Mouse (Mus musculus): Measurements from ENCODE around the gene Trappc1. TPM values are rescaled to one million over a fixed set of nuclear protein-coding genes. Genes with fewer than 3 reads are reported as not detected.
"Not testable (repeated sequence)": the region's sequence is repeated elsewhere in the genome, so short reads cannot be mapped to it uniquely, and the experiment has no call there.

Trappc1 gene
- polyA plus RNA-seq, 1 experiment from 2014 or later: 162 TPM

DNA sequence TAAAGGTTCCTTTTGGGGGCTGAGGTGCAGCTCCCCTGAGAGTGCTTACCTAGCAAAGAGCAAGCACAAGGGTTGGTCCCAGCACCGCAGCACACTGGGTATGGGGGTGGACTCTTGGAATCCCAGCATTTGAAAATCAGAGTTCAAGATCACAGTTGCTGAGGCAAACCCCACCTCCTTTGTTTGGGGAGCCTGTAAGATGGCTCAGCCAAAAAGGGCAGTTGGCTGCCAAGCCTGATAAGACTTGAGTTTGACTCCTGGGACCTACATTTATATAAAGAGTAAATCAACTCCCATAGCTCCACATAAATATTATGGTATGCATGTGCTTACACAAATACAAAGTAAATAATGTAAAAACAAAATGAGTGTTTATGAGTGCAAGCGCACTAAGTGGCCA lies 17.7 kb upstream of the Trappc1 start:
- ATAC-seq: no peak
- H3K9me3 ChIP-seq (ENCODE audit: control insufficient read depth, low read length): no peaks in the 10 kb centered on the region
- no peak overlapping the region for H3K27ac ChIP-seq (ENCODE audit: low read length)
- no peak overlapping the region for H3K9ac ChIP-seq (replicated peaks; ENCODE audit: low read depth, low read length)
- no peaks in the 10 kb centered on the region for H3K27me3 ChIP-seq (replicated peaks; ENCODE audit: control insufficient read depth, insufficient read depth, low read length)
- no peaks in the 10 kb centered on the region for H3K4me1 ChIP-seq (replicated peaks; ENCODE audit: control insufficient read depth, insufficient read depth, low read length)
- WGBS: 96% methylated on average over 2 of the region's 2 CpGs
- H3K36me3 ChIP-seq (ENCODE audit: control insufficient read depth, insufficient read depth): peaks cover 41% of the 10 kb centered on the region
- no peak overlapping the region for H3K4me3 ChIP-seq (replicated peaks; ENCODE audit: low read length)
- H3K4me2 ChIP-seq (ENCODE audit: low read length): no peak overlapping the region

DNA sequence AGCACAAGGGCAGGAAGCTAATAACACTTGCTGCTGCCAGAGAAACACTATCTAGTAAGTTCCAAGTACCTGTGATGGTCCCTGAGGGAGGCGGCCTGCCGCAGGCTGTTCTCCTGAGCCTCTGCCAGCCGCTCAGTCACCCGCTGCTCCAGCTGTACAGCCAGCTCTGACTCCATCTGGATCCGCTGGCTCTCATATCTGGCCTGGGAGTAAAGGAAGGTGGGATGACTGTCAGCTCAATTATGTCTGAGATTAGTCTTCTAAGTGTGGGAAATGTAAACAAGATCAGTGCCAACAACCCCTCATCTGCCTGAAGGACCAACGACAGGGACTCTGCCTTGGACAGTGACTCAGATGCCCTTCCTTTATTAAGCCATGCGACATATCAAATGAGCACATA lies 12.5 kb upstream of the Trappc1 start:
- H3K9ac ChIP-seq (replicated peaks; ENCODE audit: low read depth, low read length): no peak overlapping the region
- H3K4me1 ChIP-seq (replicated peaks; ENCODE audit: control insufficient read depth, insufficient read depth, low read length): no peaks in the 10 kb centered on the region
- no peaks in the 10 kb centered on the region for H3K27me3 ChIP-seq (replicated peaks; ENCODE audit: control insufficient read depth, insufficient read depth, low read length)
- no peak overlapping the region for H3K4me3 ChIP-seq (replicated peaks; ENCODE audit: low read length)
- no peak overlapping the region for H3K27ac ChIP-seq (ENCODE audit: low read length)
- peaks cover 31% of the 10 kb centered on the region for H3K36me3 ChIP-seq (ENCODE audit: control insufficient read depth, insufficient read depth)
- no peaks in the 10 kb centered on the region for H3K9me3 ChIP-seq (ENCODE audit: control insufficient read depth, low read length)
- no peak for ATAC-seq
- WGBS: 74% methylated on average over 7 of the region's 7 CpGs
- H3K4me2 ChIP-seq (ENCODE audit: low read length): no peak overlapping the region

DNA sequence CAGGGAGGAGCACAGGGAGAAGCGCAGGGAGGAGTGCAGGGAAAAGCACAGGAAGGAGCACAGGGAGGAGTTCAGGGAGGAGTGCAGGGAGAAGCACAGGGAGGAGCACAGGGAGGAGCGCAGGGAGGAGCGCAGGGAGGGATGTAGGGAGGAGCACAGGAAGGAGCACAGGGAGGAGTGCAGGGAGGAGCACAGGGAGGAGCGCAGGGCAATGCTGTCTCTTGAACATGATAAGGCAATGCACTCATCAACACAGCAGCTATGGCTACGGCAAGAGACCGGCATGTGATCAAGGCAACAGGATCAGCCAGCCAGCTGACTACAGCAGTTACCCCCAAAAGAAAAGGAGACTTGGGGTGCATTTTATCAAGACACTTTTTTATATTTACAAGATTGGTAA lies 7.4 kb upstream of the Trappc1 start:
- WGBS: 98% methylated on average over 6 of the region's 6 CpGs
- H3K4me1 ChIP-seq (replicated peaks; ENCODE audit: control insufficient read depth, insufficient read depth, low read length): 0 out of 2 replicates have a peak, but pooled peaks cover 4% of the 10 kb centered on the region

GRCm38 (mm10) chr11:69318000-69318399 lies 5.8 kb upstream of the Trappc1 start:
- H3K4me2 ChIP-seq (ENCODE audit: low read length); H3K9ac ChIP-seq (replicated peaks; ENCODE audit: low read depth, low read length); H3K9me3 ChIP-seq (ENCODE audit: control insufficient read depth, low read length); H3K27me3 ChIP-seq (replicated peaks; ENCODE audit: control insufficient read depth, insufficient read depth, low read length); H3K27ac ChIP-seq (ENCODE audit: low read length); ATAC-seq; H3K4me3 ChIP-seq (replicated peaks; ENCODE audit: low read length): not testable (repeated sequence)
- Histone ChIP-seq H3K4me1 (replicated peaks; ENCODE audit: control insufficient read depth, insufficient read depth, low read length) (peaks cover 19% of the 10 kb centered on the region), H3K36me3 (ENCODE audit: control insufficient read depth, insufficient read depth) (peaks cover 14% of the 10 kb centered on the region)
- 88% methylated on average over 3 of the region's 3 CpGs for WGBS

More for the DNA sequence above, 7.4 kb upstream of the Trappc1 start:
- Histone ChIP-seq H3K9ac (replicated peaks; ENCODE audit: low read depth, low read length) (no peak overlapping the region), H3K27me3 (replicated peaks; ENCODE audit: control insufficient read depth, insufficient read depth, low read length) (no peaks in the 10 kb centered on the region), H3K4me3 (replicated peaks; ENCODE audit: low read length) (no peak overlapping the region), H3K27ac (ENCODE audit: low read length) (no peak overlapping the region), H3K36me3 (ENCODE audit: control insufficient read depth, insufficient read depth) (peaks cover 16% of the 10 kb centered on the region), H3K9me3 (ENCODE audit: control insufficient read depth, low read length) (no peaks in the 10 kb centered on the region), H3K4me2 (ENCODE audit: low read length) (no peak overlapping the region)
- ATAC-seq: no peak

DNA sequence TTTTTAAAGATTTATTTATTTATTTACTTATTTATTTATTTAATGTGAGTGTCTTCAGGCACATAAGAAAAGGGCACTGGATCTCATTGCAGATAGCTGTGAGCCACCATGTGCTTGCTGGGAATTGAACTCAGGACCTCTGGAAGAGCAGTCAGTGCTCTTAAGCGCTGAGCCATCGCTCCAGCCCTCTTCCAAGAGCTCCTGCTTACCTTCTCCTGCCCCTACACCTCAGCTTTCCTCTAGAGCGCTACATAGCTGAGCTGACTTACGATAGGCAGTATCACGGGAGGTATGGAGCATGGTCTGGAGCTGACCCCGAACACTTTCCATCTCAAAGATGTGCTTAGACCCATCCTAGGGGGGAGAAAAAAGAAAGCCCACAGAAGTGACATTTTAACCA lies 2.2 kb upstream of the Trappc1 start:
- Histone ChIP-seq H3K27ac (ENCODE audit: low read length) (no peak overlapping the region), H3K9ac (replicated peaks; ENCODE audit: low read depth, low read length) (0 out of 2 replicates have a peak overlapping the region, but pooled peaks have one; percentile 15), H3K4me1 (replicated peaks; ENCODE audit: control insufficient read depth, insufficient read depth, low read length) (peaks cover 40% of the 10 kb centered on the region), H3K36me3 (ENCODE audit: control insufficient read depth, insufficient read depth) (peaks cover 14% of the 10 kb centered on the region), H3K9me3 (ENCODE audit: control insufficient read depth, low read length) (no peaks in the 10 kb centered on the region), H3K27me3 (replicated peaks; ENCODE audit: control insufficient read depth, insufficient read depth, low read length) (no peaks in the 10 kb centered on the region), H3K4me3 (replicated peaks; ENCODE audit: low read length) (no peak overlapping the region), H3K4me2 (ENCODE audit: low read length) (peak overlapping the region; percentile 73; the same call in 1 of the 2 replicates)
- no peak for ATAC-seq
- WGBS: 90% methylated on average over 6 of the region's 6 CpGs

DNA sequence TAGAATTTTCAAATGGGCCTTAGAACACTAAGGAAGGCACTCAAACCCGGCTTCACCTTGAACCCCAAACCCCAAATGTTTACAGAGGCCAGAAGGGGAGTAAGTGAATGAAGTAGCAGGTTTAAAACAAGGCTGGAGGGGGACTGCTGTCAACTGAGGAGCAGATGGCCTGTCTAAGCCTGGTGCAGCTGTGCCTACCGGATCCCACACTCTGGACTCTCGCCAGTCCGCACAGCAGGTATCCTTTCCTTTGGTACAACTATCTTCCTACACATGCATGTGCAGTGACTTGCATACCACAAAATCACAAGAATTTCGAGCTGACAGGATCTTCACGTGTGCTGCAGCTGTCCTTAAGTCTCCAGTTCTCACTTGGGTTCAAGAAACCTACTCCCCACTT lies 1.8 kb upstream of the Trappc1 start:
- Histone ChIP-seq H3K4me1 (replicated peaks; ENCODE audit: control insufficient read depth, insufficient read depth, low read length) (peaks cover 44% of the 10 kb centered on the region), H3K4me3 (replicated peaks; ENCODE audit: low read length) (peak overlapping the region; percentile 50), H3K36me3 (ENCODE audit: control insufficient read depth, insufficient read depth) (peaks cover 14% of the 10 kb centered on the region), H3K27me3 (replicated peaks; ENCODE audit: control insufficient read depth, insufficient read depth, low read length) (no peaks in the 10 kb centered on the region), H3K9ac (replicated peaks; ENCODE audit: low read depth, low read length) (peak overlapping the region; percentile 15; the same call in 1 of the 2 replicates), H3K4me2 (ENCODE audit: low read length) (peak overlapping the region; percentile 73), H3K27ac (ENCODE audit: low read length) (no peak overlapping the region), H3K9me3 (ENCODE audit: control insufficient read depth, low read length) (no peaks in the 10 kb centered on the region)
- 48% methylated on average over 6 of the region's 6 CpGs for WGBS
- no peak for ATAC-seq

- Histone ChIP-seq H3K4me3 (replicated peaks; ENCODE audit: low read length) (peak overlapping the region; percentile 50), H3K36me3 (ENCODE audit: control insufficient read depth, insufficient read depth) (peaks cover 7% of the 10 kb centered on the region; the same call in 1 of the 2 replicates), H3K9ac (replicated peaks; ENCODE audit: low read depth, low read length) (peak overlapping the region; percentile 78), H3K4me2 (ENCODE audit: low read length) (peak overlapping the region; percentile 73), H3K9me3 (ENCODE audit: control insufficient read depth, low read length) (no peaks in the 10 kb centered on the region), H3K4me1 (replicated peaks; ENCODE audit: control insufficient read depth, insufficient read depth, low read length) (peaks cover 46% of the 10 kb centered on the region), H3K27ac (ENCODE audit: low read length) (peak overlapping the region; percentile 91), H3K27me3 (replicated peaks; ENCODE audit: control insufficient read depth, insufficient read depth, low read length) (no peaks in the 10 kb centered on the region)
- no peak for ATAC-seq
- 10% methylated on average over 18 of the region's 18 CpGs for WGBS
Observed at GRCm38 (mm10) chr11:69322693-69323471, 898 bp upstream of the Trappc1 start.

DNA sequence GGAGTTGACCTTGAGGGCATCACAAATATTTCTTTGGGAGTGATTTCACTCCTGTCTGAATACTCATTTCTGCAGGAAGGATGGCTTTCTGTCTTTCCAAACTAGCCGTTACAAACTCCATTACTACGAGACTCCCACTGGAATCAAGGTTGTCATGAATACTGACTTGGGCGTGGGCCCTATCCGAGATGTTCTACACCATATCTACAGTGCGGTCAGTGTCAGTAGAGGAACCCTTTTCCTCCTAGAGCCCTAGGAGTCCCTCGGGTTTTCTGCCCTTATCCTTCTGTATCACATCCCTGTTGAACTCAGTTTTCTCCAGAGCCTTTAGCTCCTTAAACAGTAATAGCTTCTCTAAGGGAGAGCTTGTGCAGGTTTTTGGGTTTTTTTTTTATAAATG lies 969 bp downstream of the Trappc1 start:
- H3K4me2 ChIP-seq (ENCODE audit: low read length): peak overlapping the region; percentile 94
- WGBS: 83% methylated on average over 6 of the region's 6 CpGs
- peak overlapping the region; percentile 50 for H3K4me3 ChIP-seq (replicated peaks; ENCODE audit: low read length)
- no peak overlapping the region for H3K27ac ChIP-seq (ENCODE audit: low read length)
- H3K9ac ChIP-seq (replicated peaks; ENCODE audit: low read depth, low read length): no peak overlapping the region
- ATAC-seq: no peak
- H3K4me1 ChIP-seq (replicated peaks; ENCODE audit: control insufficient read depth, insufficient read depth, low read length): peaks cover 46% of the 10 kb centered on the region
- H3K36me3 ChIP-seq (ENCODE audit: control insufficient read depth, insufficient read depth): no peaks in the 10 kb centered on the region
- no peaks in the 10 kb centered on the region for H3K9me3 ChIP-seq (ENCODE audit: control insufficient read depth, low read length)
- H3K27me3 ChIP-seq (replicated peaks; ENCODE audit: control insufficient read depth, insufficient read depth, low read length): no peaks in the 10 kb centered on the region

- 10% methylated on average over 26 of the region's 26 CpGs for WGBS
- Histone ChIP-seq H3K9me3 (ENCODE audit: control insufficient read depth, low read length) (no peaks in the 10 kb centered on the region), H3K4me1 (replicated peaks; ENCODE audit: control insufficient read depth, insufficient read depth, low read length) (peaks cover 46% of the 10 kb centered on the region), H3K4me2 (ENCODE audit: low read length) (peak within 1 kb of the TSS; percentile 64), H3K27me3 (replicated peaks; ENCODE audit: control insufficient read depth, insufficient read depth, low read length) (no peaks in the 10 kb centered on the region), H3K27ac (ENCODE audit: low read length) (no peak within 1 kb of the TSS), H3K36me3 (ENCODE audit: control insufficient read depth, insufficient read depth) (no peaks in the 10 kb centered on the region), H3K4me3 (replicated peaks; ENCODE audit: low read length) (peak within 1 kb of the TSS; percentile 44), H3K9ac (replicated peaks; ENCODE audit: low read depth, low read length) (peak within 1 kb of the TSS; percentile 62)
- ATAC-seq: peak; percentile 53
Observed at GRCm38 (mm10) chr11:69325628-69326407, 2.0 kb downstream of the Trappc1 start, which contains the start of gene Kcnab3. Kcnab3 (plus strand) TSS chr11:69326258.
